Mouse (Mus musculus): ENCODE data around the gene Jarid2.

DNA sequence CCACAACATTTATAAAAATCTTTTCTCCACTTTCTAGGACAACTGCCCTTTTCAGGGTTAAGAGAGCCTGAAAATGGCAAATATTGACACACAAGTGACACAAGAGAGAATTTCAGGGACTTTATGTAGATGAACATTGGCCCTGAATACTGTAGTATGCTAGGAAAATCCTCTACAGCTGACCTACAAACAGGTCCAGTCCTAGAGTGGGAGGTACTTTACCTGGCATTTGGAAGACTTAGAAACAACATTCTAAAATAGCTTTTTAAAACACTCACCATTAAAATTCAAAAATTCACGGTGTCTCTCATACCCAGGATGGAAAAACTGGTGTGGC, 224.9 kb downstream of the Jarid2 start:
- TF ChIP-seq CTCF (conservative IDR thresholded peaks at IDR 0.05; ENCODE audit: insufficient read depth, insufficient read length, low read depth, low read length): no peak
- no peak for TF ChIP-seq POLR2A (IDR thresholded peaks at IDR 0.05; ENCODE audit: low read depth, low read length)
